Mouse (Mus musculus): ENCODE measurements around the gene 2700097O09Rik. TPM values are rescaled to one million over a fixed set of nuclear protein-coding genes. Genes with fewer than 3 reads are reported as not detected.
"Not testable (repeated sequence)": the region's sequence is repeated elsewhere in the genome, so short reads cannot be mapped to it uniquely, and the experiment has no call there.

Gene 2700097O09Rik
- polyA plus RNA-seq, 1 experiment from 2014 or later, result 14.6 TPM

DNA sequence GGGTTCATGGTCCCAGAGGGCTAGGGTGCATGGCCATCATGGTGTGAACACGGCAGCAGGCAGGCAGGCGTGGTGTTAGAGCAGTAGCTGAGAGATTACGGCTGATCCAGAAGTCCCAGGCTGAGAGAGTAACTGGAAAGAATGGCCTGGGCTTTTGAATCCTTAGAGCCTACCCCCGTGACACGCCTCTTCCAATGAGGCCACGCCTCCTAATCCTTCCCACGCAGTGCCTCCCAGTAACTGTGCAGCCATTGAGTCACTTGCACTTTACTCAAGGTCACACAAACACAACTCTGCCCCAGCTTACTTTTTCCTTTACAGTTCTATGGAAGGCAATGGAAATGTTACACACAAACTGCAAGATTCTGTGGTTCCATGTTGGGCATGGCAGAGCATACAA, 73.8 kb downstream of the 2700097O09Rik start:
- Histone ChIP-seq H3K4me3 (ENCODE audit: low read depth, low read length) (no peak overlapping the region), H3K9ac (replicated peaks; ENCODE audit: low read depth) (no peak overlapping the region), H3K4me2 (replicated peaks; ENCODE audit: low read depth, low read length) (no peak overlapping the region), H3K9me3 (ENCODE audit: low read length) (no peaks in the 10 kb centered on the region), H3K36me3 (ENCODE audit: insufficient read depth, low read length) (no peaks in the 10 kb centered on the region), H3K27me3 (replicated peaks; ENCODE audit: insufficient read depth, low read length) (no peaks in the 10 kb centered on the region), H3K27ac (ENCODE audit: low read length) (no peak overlapping the region), H3K4me1 (ENCODE audit: insufficient read depth, low read depth, low read length) (no peaks in the 10 kb centered on the region)
- WGBS, result 95% methylated on average over 7 of the region's 7 CpGs
- ATAC-seq, result no peak
- DNase-seq (ENCODE audit: low spot score), result no peak
- no peak for TF ChIP-seq EP300 (IDR thresholded peaks at IDR 0.05)
- TF ChIP-seq CTCF (IDR thresholded peaks at IDR 0.05), result no peak

DNA sequence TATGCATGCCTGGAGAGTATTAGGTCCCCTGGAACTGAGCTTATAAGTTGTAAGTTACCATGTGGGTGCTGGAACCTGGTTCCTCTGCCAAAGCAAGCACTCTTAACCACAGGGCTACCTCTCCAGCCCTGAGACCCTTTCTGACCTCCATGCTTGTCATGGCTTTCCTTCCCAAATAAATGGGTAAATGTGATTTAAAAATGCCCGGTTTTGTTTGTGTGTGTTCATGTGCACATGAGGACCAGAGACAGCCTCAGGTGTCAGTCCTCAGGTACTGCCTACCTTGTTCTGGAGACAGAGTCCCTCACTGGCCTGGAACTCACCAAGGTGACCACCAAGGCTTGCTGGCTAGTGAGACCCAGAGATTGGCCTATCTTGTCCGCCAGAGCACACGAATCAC, 75.5 kb downstream of the 2700097O09Rik start:
- no peak overlapping the region for H3K4me2 ChIP-seq (replicated peaks; ENCODE audit: low read depth, low read length)
- H3K9ac ChIP-seq (replicated peaks; ENCODE audit: low read depth), result no peak overlapping the region
- no peak for TF ChIP-seq CTCF (IDR thresholded peaks at IDR 0.05)
- TF ChIP-seq EP300 (IDR thresholded peaks at IDR 0.05), result no peak
- H3K27me3 ChIP-seq (replicated peaks; ENCODE audit: insufficient read depth, low read length), result no peaks in the 10 kb centered on the region
- H3K36me3 ChIP-seq (ENCODE audit: insufficient read depth, low read length), result no peaks in the 10 kb centered on the region
- H3K4me3 ChIP-seq (ENCODE audit: low read depth, low read length), result no peak overlapping the region
- WGBS, result 80% methylated on average over 3 of the region's 3 CpGs
- DNase-seq (ENCODE audit: low spot score) (no peak), ATAC-seq (no peak)
- no peaks in the 10 kb centered on the region for H3K9me3 ChIP-seq (ENCODE audit: low read length)
- no peak overlapping the region for H3K27ac ChIP-seq (ENCODE audit: low read length)
- no peaks in the 10 kb centered on the region for H3K4me1 ChIP-seq (ENCODE audit: insufficient read depth, low read depth, low read length)

DNA sequence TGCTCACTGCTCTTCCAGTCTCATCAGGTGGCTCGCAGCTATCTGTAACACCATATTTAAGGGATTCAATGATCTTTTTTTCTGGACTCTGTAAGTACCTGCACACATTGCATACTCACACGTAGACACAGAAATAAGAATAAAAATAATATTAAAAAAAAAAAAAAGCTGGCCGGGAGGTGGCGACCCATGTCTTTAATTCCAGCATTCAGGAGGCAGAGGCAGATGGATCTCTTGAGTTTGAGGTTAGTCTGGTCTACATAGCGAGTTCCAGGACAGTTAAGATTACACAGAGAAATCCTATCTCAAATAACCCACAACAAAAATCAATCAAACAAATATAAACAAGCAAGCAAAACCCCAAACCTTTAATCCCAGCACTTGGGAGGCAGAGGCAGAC, 76.1 kb downstream of the 2700097O09Rik start:
- H3K4me3 ChIP-seq (ENCODE audit: low read depth, low read length), result no peak overlapping the region
- H3K27ac ChIP-seq (ENCODE audit: low read length), result no peak overlapping the region
- 89% methylated on average over 5 of the region's 5 CpGs for WGBS
- ATAC-seq (no peak), DNase-seq (ENCODE audit: low spot score) (no peak)
- no peaks in the 10 kb centered on the region for H3K4me1 ChIP-seq (ENCODE audit: insufficient read depth, low read depth, low read length)
- no peak overlapping the region for H3K9ac ChIP-seq (replicated peaks; ENCODE audit: low read depth)
- no peaks in the 10 kb centered on the region for H3K9me3 ChIP-seq (ENCODE audit: low read length)
- no peak overlapping the region for H3K4me2 ChIP-seq (replicated peaks; ENCODE audit: low read depth, low read length)
- TF ChIP-seq CTCF (IDR thresholded peaks at IDR 0.05) (no peak), EP300 (IDR thresholded peaks at IDR 0.05) (no peak)
- H3K36me3 ChIP-seq (ENCODE audit: insufficient read depth, low read length), result no peaks in the 10 kb centered on the region
- H3K27me3 ChIP-seq (replicated peaks; ENCODE audit: insufficient read depth, low read length), result no peaks in the 10 kb centered on the region

DNA sequence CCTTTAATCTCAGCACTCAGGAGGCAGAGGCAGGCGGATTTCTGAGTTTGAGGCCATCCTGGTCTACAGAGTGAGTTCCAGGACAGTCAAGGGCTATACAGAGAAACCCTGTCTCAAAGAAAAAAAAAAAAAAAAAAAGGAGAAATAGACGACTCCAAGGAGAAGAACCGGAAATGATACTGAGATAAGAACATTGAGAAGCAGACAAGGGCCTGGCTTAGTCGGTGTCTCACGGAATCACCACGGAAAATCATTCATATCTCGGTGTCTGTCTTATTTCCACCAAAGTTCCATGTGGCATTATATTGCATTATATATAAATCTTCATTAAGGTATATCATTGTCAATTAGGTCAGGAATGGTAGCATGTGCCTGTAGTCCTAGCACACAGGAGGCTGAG, 77.4 kb downstream of the 2700097O09Rik start:
- H3K4me2 ChIP-seq (replicated peaks; ENCODE audit: low read depth, low read length); H3K9ac ChIP-seq (replicated peaks; ENCODE audit: low read depth); H3K4me1 ChIP-seq (ENCODE audit: insufficient read depth, low read depth, low read length); H3K27me3 ChIP-seq (replicated peaks; ENCODE audit: insufficient read depth, low read length); H3K4me3 ChIP-seq (ENCODE audit: low read depth, low read length); H3K36me3 ChIP-seq (ENCODE audit: insufficient read depth, low read length); DNase-seq (ENCODE audit: low spot score); H3K9me3 ChIP-seq (ENCODE audit: low read length); ATAC-seq; H3K27ac ChIP-seq (ENCODE audit: low read length): not testable (repeated sequence)
- 79% methylated on average over 7 of the region's 7 CpGs for whole genome bisulfite sequencing

GRCm38 (mm10) chr12:54999016-54999690, 80.8 kb downstream of the 2700097O09Rik start:
- WGBS, result 67% methylated on average over 14 of the region's 14 CpGs
- no peak overlapping the region for H3K9ac ChIP-seq (replicated peaks; ENCODE audit: low read depth)
- H3K4me2 ChIP-seq (replicated peaks; ENCODE audit: low read depth, low read length), result no peak overlapping the region
- DNase-seq (ENCODE audit: low spot score) (peak; percentile 55), ATAC-seq (peak; percentile 46)
- TF ChIP-seq EP300 (IDR thresholded peaks at IDR 0.05), result no peak
- no peak for TF ChIP-seq CTCF (IDR thresholded peaks at IDR 0.05)
- H3K36me3 ChIP-seq (ENCODE audit: insufficient read depth, low read length), result no peaks in the 10 kb centered on the region
- H3K27me3 ChIP-seq (replicated peaks; ENCODE audit: insufficient read depth, low read length), result no peaks in the 10 kb centered on the region
- no peak overlapping the region for H3K27ac ChIP-seq (ENCODE audit: low read length)
- no peak overlapping the region for H3K4me3 ChIP-seq (ENCODE audit: low read depth, low read length)
- no peaks in the 10 kb centered on the region for H3K4me1 ChIP-seq (ENCODE audit: insufficient read depth, low read depth, low read length)
- no peaks in the 10 kb centered on the region for H3K9me3 ChIP-seq (ENCODE audit: low read length)

- no peak for DNase-seq (ENCODE audit: low spot score)
- H3K27ac ChIP-seq (ENCODE audit: low read length), result no peak overlapping the region
- no peak overlapping the region for H3K9ac ChIP-seq (replicated peaks; ENCODE audit: low read depth)
- H3K4me1 ChIP-seq (ENCODE audit: insufficient read depth, low read depth, low read length), result no peaks in the 10 kb centered on the region
- TF ChIP-seq CTCF (IDR thresholded peaks at IDR 0.05), result no peak
- TF ChIP-seq EP300 (IDR thresholded peaks at IDR 0.05), result no peak
- H3K36me3 ChIP-seq (ENCODE audit: insufficient read depth, low read length), result no peaks in the 10 kb centered on the region
- WGBS, result 65% methylated on average over 5 of the region's 5 CpGs
- H3K27me3 ChIP-seq (replicated peaks; ENCODE audit: insufficient read depth, low read length), result no peaks in the 10 kb centered on the region
- no peak overlapping the region for H3K4me3 ChIP-seq (ENCODE audit: low read depth, low read length)
- ATAC-seq, result no peak
- H3K4me2 ChIP-seq (replicated peaks; ENCODE audit: low read depth, low read length), result no peak overlapping the region
- H3K9me3 ChIP-seq (ENCODE audit: low read length), result no peaks in the 10 kb centered on the region
Observed at GRCm38 (mm10) chr12:54998411-54998810, 81.5 kb downstream of the 2700097O09Rik start.

Data from lung, postnatal 0 days (tissue).